Mouse (Mus musculus): ENCODE measurements around the gene Myo9b.

- TF ChIP-seq CTCF (IDR thresholded peaks at IDR 0.05; ENCODE audit: control insufficient read depth, insufficient read depth, insufficient replicate concordance, low read depth, low read length) (no peak), POLR2A (IDR thresholded peaks at IDR 0.05; ENCODE audit: control insufficient read depth, low read depth, low read length) (no peak)
These were observed 2.0 kb downstream of the Myo9b start for GRCm38 (mm10) chr8:71274478-71274877.
